Mouse (Mus musculus): Measurements from ENCODE around the gene D630039A03Rik.

- TF ChIP-seq CTCF (IDR thresholded peaks at IDR 0.05; ENCODE audit: control insufficient read depth, insufficient read depth, insufficient read length), result no peak
- TF ChIP-seq USF1 (IDR thresholded peaks at IDR 0.05; ENCODE audit: low read depth), result no peak
- no peak for TF ChIP-seq MAX (IDR thresholded peaks at IDR 0.05)
- no peak for TF ChIP-seq CEBPB (IDR thresholded peaks at IDR 0.05; ENCODE audit: low read depth)
- no peak for TF ChIP-seq MYOG (IDR thresholded peaks at IDR 0.05; ENCODE audit: control insufficient read depth, extremely low read depth, insufficient read length)
These were observed 13.5 kb downstream of the D630039A03Rik start for GRCm38 (mm10) chr4:57902619-57903018.

Measured in C2C12 (cell line).